Mouse (Mus musculus): Measurements from ENCODE around the gene Cpsf4l. TPM values are rescaled to one million over a fixed set of nuclear protein-coding genes. Genes with fewer than 3 reads are reported as not detected.

The Cpsf4l gene
- total and polyA plus RNA-seq, 3 experiments: 0.13 to 0.43 TPM; not detected in 1

- H3K79me2 ChIP-seq (replicated peaks; ENCODE audit: control insufficient read depth, extremely low read depth, insufficient read depth, poor library complexity, severe bottlenecking): peaks cover 90% of the 10 kb centered on the region
- no peak for DNase-seq (ENCODE audit: extremely low read depth)
- dilution Hi-C loops (cut with MboI; ENCODE audit: extremely low pct_ligation_motif_present, extremely low pct_unique_long_range_greater_than_20kb, low sequenced_read_pairs): no loop called here
- H3K27ac ChIP-seq (ENCODE audit: insufficient read depth, low read depth): no peak overlapping the region
- peaks cover 2 to 38% of the 10 kb centered on the region in 2 experiments for H3K36me3 ChIP-seq (replicated peaks in 1 of 2; ENCODE audit: control insufficient read depth in 1 of 2, insufficient read depth in 1 of 2, low read length in 1 of 2)
- peak overlapping the region; percentile 95; the same call in 1 of the 2 replicates for H3K9ac ChIP-seq (ENCODE audit: insufficient read depth, low read depth)
- no peaks in the 10 kb centered on the region for H3K9me3 ChIP-seq (replicated peaks; ENCODE audit: low read length)
- H3K27me3 ChIP-seq (replicated peaks): no peaks in the 10 kb centered on the region
- TF ChIP-seq NELFE (IDR thresholded peaks at IDR 0.05; ENCODE audit: low read depth, low read length) (no peak), CTCF (conservative IDR thresholded peaks at IDR 0.05 in 1 of 2, IDR thresholded peaks at IDR 0.05 in 1 of 2; ENCODE audit: low read depth in 2 of 2, low read length in 2 of 2) (peak in 1 of 2 experiments; percentile 19; a peak in 2 of 4 replicates), ZNF384 (IDR thresholded peaks at IDR 0.05; ENCODE audit: low read depth, low read length) (peak; percentile 55; the same call in 1 of the 2 replicates)
- in situ Hi-C loops (cut with MboI; ENCODE audit: low pct_ligation_motif_present, low pct_unique_long_range_greater_than_20kb, low sequenced_read_pairs): no loop called here
- no peak overlapping the region; the same call in 1 of the 2 replicates for H3K4me2 ChIP-seq (ENCODE audit: insufficient read depth, low read depth, poor library complexity, severe bottlenecking)
- H3K4me1 ChIP-seq (ENCODE audit: control insufficient read depth in 1 of 2, insufficient read depth in 2 of 2): peaks cover 17 to 68% of the 10 kb centered on the region in 2 experiments
- H3K4me3 ChIP-seq (replicated peaks in 1 of 3; ENCODE audit: low read depth in 2 of 3, low read length in 2 of 3, poor library complexity in 1 of 3): peak overlapping the region in 2 of 3 experiments; percentile 14 to 95
These were observed 27.8 kb downstream of the Cpsf4l start for GRCm38 (mm10) chr11:113681979-113682378.

GRCm38 (mm10) chr11:113680954-113681353 lies 28.9 kb downstream of the Cpsf4l start:
- Histone ChIP-seq H3K79me2 (replicated peaks; ENCODE audit: control insufficient read depth, extremely low read depth, insufficient read depth, poor library complexity, severe bottlenecking) (peaks cover 84% of the 10 kb centered on the region), H3K9ac (ENCODE audit: insufficient read depth, low read depth) (no peak overlapping the region), H3K27ac (ENCODE audit: insufficient read depth, low read depth) (no peak overlapping the region), H3K27me3 (replicated peaks) (no peaks in the 10 kb centered on the region), H3K4me2 (ENCODE audit: insufficient read depth, low read depth, poor library complexity, severe bottlenecking) (peak overlapping the region; percentile 36; the same call in 1 of the 2 replicates), H3K36me3 (replicated peaks in 1 of 2; ENCODE audit: control insufficient read depth in 1 of 2, insufficient read depth in 1 of 2, low read length in 1 of 2) (peaks cover 9 to 42% of the 10 kb centered on the region in 2 experiments), H3K9me3 (replicated peaks; ENCODE audit: low read length) (no peaks in the 10 kb centered on the region), H3K4me3 (replicated peaks in 1 of 3; ENCODE audit: low read depth in 2 of 3, low read length in 2 of 3, poor library complexity in 1 of 3) (no peak overlapping the region), H3K4me1 (ENCODE audit: control insufficient read depth in 1 of 2, insufficient read depth in 2 of 2) (peaks cover 16 to 67% of the 10 kb centered on the region in 2 experiments)
- DNase-seq (ENCODE audit: extremely low read depth): no peak
- TF ChIP-seq MYC (IDR thresholded peaks at IDR 0.05; ENCODE audit: low read depth, low read length) (no peak), E2F4 (IDR thresholded peaks at IDR 0.05; ENCODE audit: insufficient replicate concordance, low read depth, low read length) (no peak)
- in situ Hi-C loops (cut with MboI; ENCODE audit: low pct_ligation_motif_present, low pct_unique_long_range_greater_than_20kb, low sequenced_read_pairs) (no loop called here), dilution Hi-C loops (cut with MboI; ENCODE audit: extremely low pct_ligation_motif_present, extremely low pct_unique_long_range_greater_than_20kb, low sequenced_read_pairs) (no loop called here)

- in situ Hi-C loops (cut with MboI; ENCODE audit: low pct_ligation_motif_present, low pct_unique_long_range_greater_than_20kb, low sequenced_read_pairs): no loop called here
- no peaks in the 10 kb centered on the region for H3K9me3 ChIP-seq (replicated peaks; ENCODE audit: low read length)
- DNase-seq (ENCODE audit: extremely low read depth): no peak
- peak overlapping the region; percentile 7 for H3K27ac ChIP-seq (ENCODE audit: insufficient read depth, low read depth)
- peaks cover 85% of the 10 kb centered on the region for H3K79me2 ChIP-seq (replicated peaks; ENCODE audit: control insufficient read depth, extremely low read depth, insufficient read depth, poor library complexity, severe bottlenecking)
- TF ChIP-seq JUN (IDR thresholded peaks at IDR 0.05; ENCODE audit: insufficient read depth, low read depth, low read length) (no peak), CTCF (conservative IDR thresholded peaks at IDR 0.05 in 1 of 2, IDR thresholded peaks at IDR 0.05 in 1 of 2; ENCODE audit: low read depth in 2 of 2, low read length in 2 of 2) (peak in 1 of 2 experiments; percentile 28; a peak in 2 of 4 replicates), MXI1 (IDR thresholded peaks at IDR 0.05; ENCODE audit: low read depth, low read length) (0 out of 2 replicates have a peak, but pooled peaks have one; percentile 3)
- dilution Hi-C loops (cut with MboI; ENCODE audit: extremely low pct_ligation_motif_present, extremely low pct_unique_long_range_greater_than_20kb, low sequenced_read_pairs): no loop called here
- no peaks in the 10 kb centered on the region for H3K27me3 ChIP-seq (replicated peaks)
- peaks cover 19 to 66% of the 10 kb centered on the region in 2 experiments for H3K36me3 ChIP-seq (replicated peaks in 1 of 2; ENCODE audit: control insufficient read depth in 1 of 2, insufficient read depth in 1 of 2, low read length in 1 of 2)
- H3K9ac ChIP-seq (ENCODE audit: insufficient read depth, low read depth): 0 out of 2 replicates have a peak overlapping the region, but pooled peaks have one; percentile 11
- no peak overlapping the region for H3K4me2 ChIP-seq (ENCODE audit: insufficient read depth, low read depth, poor library complexity, severe bottlenecking)
- H3K4me3 ChIP-seq (replicated peaks in 1 of 3; ENCODE audit: low read depth in 2 of 3, low read length in 2 of 3, poor library complexity in 1 of 3): peak overlapping the region in 1 of 3 experiments; percentile 7
- H3K4me1 ChIP-seq (ENCODE audit: control insufficient read depth in 1 of 2, insufficient read depth in 2 of 2): peaks cover 16 to 60% of the 10 kb centered on the region in 2 experiments
These were observed 31.4 kb downstream of the Cpsf4l start for GRCm38 (mm10) chr11:113678373-113678772.

Data from CH12.LX (cell line).